Mouse (Mus musculus): Measurements from ENCODE around the gene Zfp53. TPM values are rescaled to one million over a fixed set of nuclear protein-coding genes. Genes with fewer than 3 reads are reported as not detected.
A peak's percentile ranks its signal among the peaks of the same experiment; 100 is the strongest.

Zfp53 gene
- polyA plus RNA-seq, 1 experiment from 2014 or later = 9.4 TPM

GRCm38 (mm10) chr17:21532101-21532951 lies 43.5 kb downstream of the Zfp53 start:
- peak overlapping the region; percentile 83 for H3K4me2 ChIP-seq
- no peaks in the 10 kb centered on the region for H3K27me3 ChIP-seq
- peak overlapping the region; percentile 81 for H3K4me3 ChIP-seq
- peaks cover 30% of the 10 kb centered on the region for H3K4me1 ChIP-seq (replicated peaks)
- H3K27ac ChIP-seq (replicated peaks) = peak overlapping the region; percentile 92
- no peaks in the 10 kb centered on the region for H3K36me3 ChIP-seq
- H3K9me3 ChIP-seq = no peaks in the 10 kb centered on the region
- peak overlapping the region; percentile 90 for H3K9ac ChIP-seq
- ATAC-seq (ENCODE audit: low FRiP score, low read depth) = peak; percentile 90
- WGBS = under 1% methylated on average over 54 of the region's 54 CpGs

GRCm38 (mm10) chr17:21533961-21534360 lies 45.2 kb downstream of the Zfp53 start:
- peaks cover 30% of the 10 kb centered on the region for H3K4me1 ChIP-seq (replicated peaks)
- H3K36me3 ChIP-seq = no peaks in the 10 kb centered on the region
- WGBS = 94% methylated on average over 1 of the region's 1 CpGs

GRCm38 (mm10) chr17:21534460-21535095 lies 45.8 kb downstream of the Zfp53 start:
- no peaks in the 10 kb centered on the region for H3K27me3 ChIP-seq
- peak overlapping the region; percentile 81 for H3K4me2 ChIP-seq
- H3K36me3 ChIP-seq = no peaks in the 10 kb centered on the region
- WGBS = 19% methylated on average over 4 of the region's 4 CpGs
- ATAC-seq (ENCODE audit: low FRiP score, low read depth) = peak; percentile 29
- H3K4me1 ChIP-seq (replicated peaks) = peaks cover 30% of the 10 kb centered on the region
- no peaks in the 10 kb centered on the region for H3K9me3 ChIP-seq
- H3K4me3 ChIP-seq = no peak overlapping the region
- 0 out of 2 replicates have a peak overlapping the region, but pooled peaks have one; percentile 11 for H3K27ac ChIP-seq (replicated peaks)
- no peak overlapping the region for H3K9ac ChIP-seq

More at GRCm38 (mm10) chr17:21533961-21534360, 45.2 kb downstream of the Zfp53 start:
- no peak overlapping the region for H3K9ac ChIP-seq
- H3K27me3 ChIP-seq = no peaks in the 10 kb centered on the region
- ATAC-seq (ENCODE audit: low FRiP score, low read depth) = no peak
- H3K9me3 ChIP-seq = no peaks in the 10 kb centered on the region
- no peak overlapping the region for H3K27ac ChIP-seq (replicated peaks)
- H3K4me3 ChIP-seq = no peak overlapping the region
- H3K4me2 ChIP-seq = no peak overlapping the region

- Histone ChIP-seq H3K9me3 (no peaks in the 10 kb centered on the region), H3K27ac (replicated peaks) (peak within 1 kb of the TSS; percentile 52), H3K27me3 (no peaks in the 10 kb centered on the region), H3K4me2 (peak within 1 kb of the TSS; percentile 81), H3K36me3 (no peaks in the 10 kb centered on the region), H3K9ac (peak within 1 kb of the TSS; percentile 39), H3K4me3 (peak within 1 kb of the TSS; percentile 48), H3K4me1 (replicated peaks) (peaks cover 30% of the 10 kb centered on the region)
- ATAC-seq (ENCODE audit: low FRiP score, low read depth) = peak; percentile 54
- 6% methylated on average over 21 of the region's 21 CpGs for WGBS
Measured at GRCm38 (mm10) chr17:21535096-21536001, 46.6 kb downstream of the Zfp53 start, which contains the start of gene Zfp52. Gene Zfp52 (plus strand): TSS chr17:21535539.

GRCm38 (mm10) chr17:21536096-21536495 lies 47.3 kb downstream of the Zfp53 start:
- ATAC-seq (ENCODE audit: low FRiP score, low read depth) = no peak
- H3K9me3 ChIP-seq = no peaks in the 10 kb centered on the region
- no peaks in the 10 kb centered on the region for H3K36me3 ChIP-seq
- H3K4me1 ChIP-seq (replicated peaks) = peaks cover 30% of the 10 kb centered on the region
- peak overlapping the region; percentile 39 for H3K9ac ChIP-seq
- WGBS = 42% methylated on average over 7 of the region's 7 CpGs
- H3K27ac ChIP-seq (replicated peaks) = no peak overlapping the region
- H3K4me3 ChIP-seq = peak overlapping the region; percentile 48
- no peaks in the 10 kb centered on the region for H3K27me3 ChIP-seq
- H3K4me2 ChIP-seq = peak overlapping the region; percentile 81

- no peak overlapping the region for H3K9ac ChIP-seq
- H3K9me3 ChIP-seq = no peaks in the 10 kb centered on the region
- H3K27ac ChIP-seq (replicated peaks) = no peak overlapping the region
- no peak overlapping the region for H3K4me3 ChIP-seq
- peaks cover 26% of the 10 kb centered on the region for H3K4me1 ChIP-seq (replicated peaks)
- H3K4me2 ChIP-seq = no peak overlapping the region
- ATAC-seq (ENCODE audit: low FRiP score, low read depth) = no peak
- H3K36me3 ChIP-seq = no peaks in the 10 kb centered on the region
- 78% methylated on average over 2 of the region's 2 CpGs for WGBS
- H3K27me3 ChIP-seq = no peaks in the 10 kb centered on the region
Measured at GRCm38 (mm10) chr17:21536676-21537075, 47.9 kb downstream of the Zfp53 start.

GRCm38 (mm10) chr17:21557831-21558230 lies 69.0 kb downstream of the Zfp53 start:
- Histone ChIP-seq H3K9ac (no peak overlapping the region), H3K4me2 (no peak overlapping the region), H3K27ac (replicated peaks) (no peak overlapping the region), H3K36me3 (peaks cover 12% of the 10 kb centered on the region), H3K4me3 (no peak overlapping the region), H3K27me3 (no peaks in the 10 kb centered on the region), H3K4me1 (replicated peaks) (no peaks in the 10 kb centered on the region), H3K9me3 (no peaks in the 10 kb centered on the region)
- ATAC-seq (ENCODE audit: low FRiP score, low read depth) = no peak
- WGBS = 88% methylated on average over 2 of the region's 2 CpGs

Other genes starting within 250 kb of the Zfp53 start
- not detected in 2 replicates for gene Vmn1r235, start 232.6 kb upstream of the Zfp53 start, polyA plus RNA-seq (2015; fragmentation: Nextera tagmentation; extraction: Ambion mirVana)
- gene Vmn1r236, start 206.1 kb upstream of the Zfp53 start, polyA plus RNA-seq (2015; fragmentation: Nextera tagmentation; extraction: Ambion mirVana) = not detected in 2 replicates
- gene Vmn1r237, start 177.1 kb upstream of the Zfp53 start, polyA plus RNA-seq (2015; fragmentation: Nextera tagmentation; extraction: Ambion mirVana) = not detected in 2 replicates
- 4.7 TPM in 2 replicates for gene Zfp677, start 105.2 kb upstream of the Zfp53 start, polyA plus RNA-seq (2015; fragmentation: Nextera tagmentation; extraction: Ambion mirVana)
- 4.4 and 5.7 TPM in 2 replicates for gene Zfp54, start 65.8 kb upstream of the Zfp53 start, polyA plus RNA-seq (2015; fragmentation: Nextera tagmentation; extraction: Ambion mirVana)
- 11.7 and 12.7 TPM in 2 replicates for gene Zfp51, start 38.6 kb upstream of the Zfp53 start, polyA plus RNA-seq (2015; fragmentation: Nextera tagmentation; extraction: Ambion mirVana)
- 2.2 and 2.3 TPM in 2 replicates for gene Zfp52, start 46.5 kb downstream of the Zfp53 start, polyA plus RNA-seq (2015; fragmentation: Nextera tagmentation; extraction: Ambion mirVana)
- 19.2 and 20.5 TPM in 2 replicates for gene Zfp948, start 78.0 kb downstream of the Zfp53 start, polyA plus RNA-seq (2015; fragmentation: Nextera tagmentation; extraction: Ambion mirVana)
- 11.8 and 12.3 TPM in 2 replicates for gene Zfp983, start 161.6 kb downstream of the Zfp53 start, polyA plus RNA-seq (2015; fragmentation: Nextera tagmentation; extraction: Ambion mirVana)
- 14.3 and 17.4 TPM in 2 replicates for gene Gm10226, start 202.9 kb downstream of the Zfp53 start, polyA plus RNA-seq (2015; fragmentation: Nextera tagmentation; extraction: Ambion mirVana)
- gene Zfp760, start 218.7 kb downstream of the Zfp53 start, polyA plus RNA-seq (2015; fragmentation: Nextera tagmentation; extraction: Ambion mirVana) = 11.0 and 12.2 TPM in 2 replicates
- gene Zfp229, start 241.8 kb downstream of the Zfp53 start, polyA plus RNA-seq (2015; fragmentation: Nextera tagmentation; extraction: Ambion mirVana) = 9.8 and 10.0 TPM in 2 replicates